Mouse (Mus musculus) heart, postnatal 14 days (tissue): ENCODE measurements around the gene Arhgap32. TPM values are rescaled to one million over a fixed set of nuclear protein-coding genes. Genes with fewer than 3 reads are reported as not detected.

Experiments
- DNase-seq, 2 experiments: peaks; one replicate each; pipeline ENCODE4 v3.0.0; 2021 to 2022
- intact Hi-C: fragments of 180-260 bp; cut with DNase I; formaldehyde crosslinking; loops from one replicate; pipeline ENCODE4 v1.15.1; 2025
- total RNA-seq, 2 experiments: library from RNA; stranded (reverse); gene quantifications; 2 replicates each; pipeline ENCODE4 v1.2.3; 2021

Arhgap32 gene
- total RNA-seq, 2 experiments from 2014 or later = 25.5 to 30.7 TPM

GRCm38 (mm10) chr9:32181170-32181569 is 65.2 kb downstream of the Arhgap32 start:
- intact Hi-C loops = no loop called here
- DNase-seq = no peak

- intact Hi-C loops = no loop called here
- DNase-seq = no peak
Observed at GRCm38 (mm10) chr9:32186489-32186888, 70.6 kb downstream of the Arhgap32 start.

DNA sequence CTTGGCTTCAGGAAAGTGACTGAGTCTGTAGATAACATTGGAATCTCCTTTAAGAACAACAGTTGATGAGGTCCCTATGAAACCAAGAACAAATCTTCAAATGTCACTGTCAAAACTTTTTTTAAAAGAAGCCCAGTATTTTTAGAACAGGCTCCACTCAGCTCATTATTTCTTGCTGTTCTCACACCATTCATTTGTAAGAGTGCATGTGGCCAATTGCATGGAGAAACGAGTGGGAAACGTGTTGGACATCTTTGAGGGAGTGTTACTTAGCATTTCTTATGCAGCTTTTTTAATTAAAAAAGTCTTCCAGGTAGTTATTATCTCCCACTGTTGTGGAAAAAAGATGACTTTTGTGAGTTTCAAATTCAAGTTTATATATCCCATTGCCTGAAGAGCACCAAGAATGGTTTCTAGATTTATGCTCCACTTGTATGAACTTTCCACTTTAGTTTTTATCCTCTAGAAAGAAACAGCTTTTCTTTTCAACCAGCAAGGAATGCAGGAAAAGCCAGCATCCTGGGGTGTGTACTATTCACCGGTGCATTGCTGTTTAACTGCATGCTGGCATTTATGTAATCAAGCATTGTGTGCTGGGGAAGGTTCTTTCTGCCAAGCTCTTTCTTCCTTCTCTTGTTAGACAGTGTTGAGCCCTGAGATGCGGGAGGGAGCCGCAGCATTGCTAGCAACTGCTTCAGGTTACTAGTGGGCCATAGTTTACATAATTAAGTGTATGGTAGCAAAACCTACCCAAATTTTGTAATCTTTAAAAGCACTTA is 76.5 kb downstream of the Arhgap32 start:
- intact Hi-C loops = no loop called here
- DNase-seq = no peak

GRCm38 (mm10) chr9:32204450-32204990 is 88.6 kb downstream of the Arhgap32 start:
- intact Hi-C loops = no loop called here
- DNase-seq = no peak

- DNase-seq = no peak
- intact Hi-C loops = no loop called here
Observed at GRCm38 (mm10) chr9:32207133-32207532, 91.2 kb downstream of the Arhgap32 start.

GRCm38 (mm10) chr9:32208071-32208470 is 92.1 kb downstream of the Arhgap32 start:
- intact Hi-C loops = no loop called here
- DNase-seq = no peak

DNA sequence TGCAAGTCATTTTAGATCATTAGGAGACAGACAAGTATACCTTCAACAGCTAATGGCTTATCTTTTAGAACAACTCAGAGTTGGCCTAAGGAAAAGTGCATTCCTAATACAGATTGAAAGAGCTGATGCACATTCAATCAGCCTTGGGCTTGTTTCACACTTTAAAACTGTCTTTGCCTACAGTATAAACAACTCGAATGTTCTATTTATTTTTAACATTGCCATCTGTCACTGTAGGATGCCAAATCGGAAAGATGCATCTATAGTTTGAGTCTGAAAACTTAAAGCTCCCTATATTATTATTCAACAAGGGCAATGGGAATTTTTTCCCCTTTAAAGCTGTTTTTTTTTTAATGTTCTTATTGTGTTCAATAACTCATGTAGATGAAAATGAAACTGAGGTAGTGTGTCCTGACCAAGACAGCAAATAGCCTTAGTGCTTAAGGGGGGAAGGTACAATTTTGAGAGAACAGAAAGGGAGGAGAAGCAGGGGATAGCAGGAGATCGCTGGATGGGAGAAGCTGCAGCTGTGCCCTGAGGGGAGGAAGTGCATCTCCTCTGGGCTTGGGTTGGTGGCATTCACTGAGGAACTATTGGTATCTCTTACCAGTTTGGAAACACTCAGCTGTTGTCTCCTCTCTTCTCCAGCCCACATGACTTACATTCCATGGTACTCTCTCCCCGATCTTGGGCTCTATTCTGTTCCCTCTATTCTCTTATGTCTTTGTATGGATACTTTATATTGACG is 101.1 kb downstream of the Arhgap32 start:
- DNase-seq = no peak
- intact Hi-C loops = no loop called here

- DNase-seq = no peak
- intact Hi-C loops = no loop called here
Observed at GRCm38 (mm10) chr9:32219400-32219799, 103.5 kb downstream of the Arhgap32 start.

GRCm38 (mm10) chr9:32222184-32222583 is 106.2 kb downstream of the Arhgap32 start:
- DNase-seq = no peak
- intact Hi-C loops = no loop called here

DNA sequence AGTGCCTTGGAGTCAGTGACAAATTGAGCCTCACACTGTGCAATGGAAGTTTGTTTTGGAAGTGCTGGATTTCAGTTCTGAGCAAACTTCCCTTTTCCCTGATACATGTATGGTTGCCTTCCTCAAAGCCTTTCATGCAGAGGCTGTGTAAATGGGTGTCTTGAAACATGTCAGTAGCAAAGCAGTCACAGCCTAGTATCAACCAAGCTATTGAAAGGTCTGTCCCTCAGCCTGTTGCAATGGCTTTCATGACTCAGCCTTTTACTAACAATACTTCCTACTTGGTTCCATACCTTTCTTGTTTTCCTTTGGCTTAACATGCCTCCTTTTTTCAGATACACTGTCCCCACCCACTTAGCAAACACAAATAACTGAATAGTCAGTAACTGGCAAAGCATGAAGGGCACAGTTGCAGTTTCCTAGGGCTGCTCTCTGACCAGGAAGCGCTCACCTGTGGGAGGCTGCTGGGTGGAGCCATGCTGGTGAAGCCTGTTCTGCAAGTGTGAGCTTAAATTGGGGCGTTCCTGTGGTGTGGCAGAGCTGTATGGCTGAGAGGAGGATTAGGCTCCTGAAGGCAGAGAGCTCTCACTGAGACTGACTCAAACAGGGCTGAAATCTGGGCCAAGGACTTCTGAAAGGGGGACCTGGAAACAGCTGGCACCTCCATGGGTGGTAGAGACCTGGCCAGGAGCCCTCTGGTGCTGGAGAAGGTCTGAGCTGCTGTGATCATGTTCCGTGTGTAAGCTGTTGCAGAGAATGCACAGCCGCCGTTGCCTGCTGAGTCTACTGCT is 108.0 kb downstream of the Arhgap32 start:
- DNase-seq = peak in 1 of 2 experiments; percentile 13
- intact Hi-C loops = no loop called here

DNA sequence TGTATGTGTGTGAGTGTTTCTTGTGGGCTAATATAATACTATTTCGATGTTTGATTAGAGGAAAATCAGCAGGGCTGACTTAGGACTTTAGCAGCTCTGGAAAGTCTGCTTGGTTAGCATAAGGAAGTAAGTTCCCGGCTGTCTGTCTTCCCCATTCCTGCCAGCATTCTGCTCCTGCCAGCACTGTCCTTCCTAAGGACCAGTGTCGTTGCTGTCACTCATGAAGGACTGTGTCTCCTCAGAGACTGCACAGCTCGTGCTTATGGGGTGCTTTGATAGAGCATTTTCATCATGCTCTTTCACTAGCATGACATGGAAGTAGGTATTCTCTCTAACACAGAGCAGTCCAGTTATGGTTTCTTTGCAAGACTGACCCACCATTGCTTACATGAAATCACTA is 109.0 kb downstream of the Arhgap32 start:
- no peak for DNase-seq
- intact Hi-C loops = no loop called here

- intact Hi-C loops = no loop called here
- DNase-seq = no peak
Observed at GRCm38 (mm10) chr9:32225584-32225983, 109.6 kb downstream of the Arhgap32 start.

GRCm38 (mm10) chr9:32227034-32227433 is 111.1 kb downstream of the Arhgap32 start:
- DNase-seq = no peak
- intact Hi-C loops = no loop called here

DNA sequence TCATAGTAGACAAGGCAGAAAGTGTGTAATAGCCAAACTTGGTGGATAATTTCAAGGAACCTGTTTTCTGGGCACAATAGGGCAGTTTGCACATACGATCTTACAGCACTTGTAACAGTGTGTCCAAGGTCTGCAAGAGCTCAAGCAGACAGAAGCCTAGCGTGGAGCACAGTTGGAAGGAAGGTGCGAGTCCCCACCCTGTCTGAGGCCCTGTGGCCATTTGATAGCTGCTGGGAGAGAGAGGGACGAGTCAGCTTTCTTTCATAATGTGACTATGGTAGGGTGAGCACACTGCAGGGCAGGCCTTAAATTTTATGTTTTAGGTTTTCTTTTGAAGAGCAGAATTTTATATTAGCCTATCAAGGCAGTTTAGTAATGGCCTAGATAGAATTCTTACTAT is 117.7 kb downstream of the Arhgap32 start:
- DNase-seq = no peak
- intact Hi-C loops = no loop called here

DNA sequence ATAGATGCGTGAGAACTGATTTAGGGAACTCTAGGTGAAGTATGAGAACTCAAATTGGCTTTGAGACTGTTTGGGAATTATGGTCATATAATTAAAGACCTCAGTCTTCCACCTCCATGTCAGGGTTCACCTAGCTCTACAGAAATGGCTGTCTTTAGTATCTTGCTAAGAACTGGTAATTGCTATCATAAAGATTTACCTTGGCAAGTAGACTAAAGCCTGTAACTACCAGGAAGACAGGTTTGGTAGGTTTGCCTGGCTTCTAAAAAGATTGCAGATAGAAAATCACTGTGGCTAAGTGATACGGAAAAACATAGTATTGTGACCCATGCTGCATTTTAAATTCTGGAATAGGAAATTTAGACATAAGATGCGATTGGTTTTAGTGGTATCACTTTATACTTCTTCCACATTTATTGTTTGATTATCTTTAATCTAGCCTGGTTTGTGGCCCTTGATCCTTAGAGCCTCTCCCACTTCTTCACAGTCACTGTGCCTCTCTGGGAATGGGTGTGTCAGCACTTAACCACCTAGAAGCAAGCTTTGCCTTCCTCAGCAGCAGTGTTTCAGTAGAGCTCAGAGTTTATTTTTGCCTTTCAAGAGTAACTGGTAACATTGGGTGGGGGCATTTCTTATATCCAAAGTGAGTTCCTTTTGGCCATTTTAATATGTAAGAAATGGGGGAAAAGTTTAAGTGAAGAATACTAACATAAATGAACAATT is 119.0 kb downstream of the Arhgap32 start:
- DNase-seq = no peak
- intact Hi-C loops = no loop called here

DNA sequence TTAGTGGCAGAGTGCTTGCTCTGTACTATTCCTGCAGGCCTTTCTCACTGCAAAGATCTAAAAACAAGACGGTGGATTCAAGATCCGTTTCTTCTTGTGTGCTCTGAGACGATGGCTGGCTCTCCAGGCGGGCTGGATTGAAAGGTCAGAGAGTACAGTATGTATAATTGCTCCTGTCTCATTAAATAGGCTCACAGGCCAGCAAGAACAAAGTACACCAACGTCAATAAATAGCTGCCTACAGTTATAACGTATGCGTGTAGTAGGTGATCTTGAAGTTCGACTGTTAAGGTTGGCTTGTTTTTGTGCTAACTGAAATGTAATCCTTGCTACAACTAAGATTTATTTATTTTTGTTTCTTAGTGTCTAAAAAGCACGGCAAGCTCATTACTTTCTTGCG is 123.0 kb downstream of the Arhgap32 start:
- no peak for DNase-seq
- intact Hi-C loops = no loop called here

- no peak for DNase-seq
- intact Hi-C loops = no loop called here
Observed at GRCm38 (mm10) chr9:32239427-32239826, 123.5 kb downstream of the Arhgap32 start.

DNA sequence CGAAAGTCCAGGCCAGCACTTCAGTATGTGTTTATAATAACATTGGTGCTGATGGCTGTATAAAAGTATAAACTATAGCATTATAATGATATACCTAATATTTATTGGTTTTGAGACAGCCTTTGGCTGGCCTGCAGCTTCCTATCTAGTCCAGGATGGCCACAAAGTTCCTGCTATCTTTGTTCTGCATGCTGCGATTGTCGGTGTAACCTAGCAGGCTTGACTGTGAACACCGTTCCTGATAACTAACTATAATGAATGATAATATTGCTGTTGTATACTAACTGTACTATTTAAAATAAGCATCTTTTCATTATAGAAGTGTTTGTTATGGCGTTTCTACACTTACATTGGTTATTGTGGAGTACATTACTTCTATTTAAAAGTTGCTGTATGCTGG is 124.5 kb downstream of the Arhgap32 start:
- intact Hi-C loops = no loop called here
- no peak for DNase-seq

- intact Hi-C loops = no loop called here
- no peak for DNase-seq
Observed at GRCm38 (mm10) chr9:32241637-32242199, 125.8 kb downstream of the Arhgap32 start.
